Mouse (Mus musculus): ENCODE measurements around the gene Gp1ba. TPM values are rescaled to one million over a fixed set of nuclear protein-coding genes. Genes with fewer than 3 reads are reported as not detected.

Gp1ba gene
- total and polyA plus RNA-seq, 3 experiments: 1.1 to 9.0 (median 3.4) TPM

- ATAC-seq (ENCODE audit: extremely low read depth, insufficient number of reproducible peaks, low FRiP score, poor library complexity, severe bottlenecking) (no peak), DNase-seq (ENCODE audit: low spot score) (peak; percentile 66)
Measured at GRCm38 (mm10) chr11:70653345-70654197, 14.6 kb downstream of the Gp1ba start.

GRCm38 (mm10) chr11:70654198-70654922 is 15.4 kb downstream of the Gp1ba start, which contains the start of gene Pfn1:
Gene Pfn1 (minus strand): TSS chr11:70654644.
- ATAC-seq (ENCODE audit: extremely low read depth, insufficient number of reproducible peaks, low FRiP score, poor library complexity, severe bottlenecking): 0 out of 2 replicates have a peak, but pooled peaks have one; percentile 2
- TF ChIP-seq GATA1 (IDR thresholded peaks at IDR 0.05; ENCODE audit: borderline replicate concordance, low read length) (no peak), CTCF (IDR thresholded peaks at IDR 0.05; ENCODE audit: low read depth, low read length) (no peak), GATA2 (IDR thresholded peaks at IDR 0.05; ENCODE audit: borderline replicate concordance, low read depth, low read length) (no peak), TAL1 (conservative IDR thresholded peaks at IDR 0.05; ENCODE audit: low read depth, low read length) (no peak), POLR2AphosphoS5 (IDR thresholded peaks at IDR 0.05; ENCODE audit: insufficient replicate concordance, low read depth, low read length) (no peak)
- Histone ChIP-seq H3K27me3 (ENCODE audit: insufficient read depth, low read length) (no peaks in the 10 kb centered on the region), H3K9me3 (replicated peaks) (no peaks in the 10 kb centered on the region), H3K4me3 (ENCODE audit: low read depth, low read length) (peak within 1 kb of the TSS; percentile 100), H3K4me1 (ENCODE audit: insufficient read depth, low read depth, low read length) (peaks cover 75% of the 10 kb centered on the region), H3K36me3 (replicated peaks) (peaks cover 63% of the 10 kb centered on the region)
- peak; percentile 73 for DNase-seq (ENCODE audit: low spot score)

More at GRCm38 (mm10) chr11:70653345-70654197, 14.6 kb downstream of the Gp1ba start:
- no peak for TF ChIP-seq POLR2AphosphoS5 (IDR thresholded peaks at IDR 0.05; ENCODE audit: insufficient replicate concordance, low read depth, low read length)
- TF ChIP-seq GATA2 (IDR thresholded peaks at IDR 0.05; ENCODE audit: borderline replicate concordance, low read depth, low read length): no peak
- no peak for TF ChIP-seq CTCF (IDR thresholded peaks at IDR 0.05; ENCODE audit: low read depth, low read length)
- no peak for TF ChIP-seq TAL1 (conservative IDR thresholded peaks at IDR 0.05; ENCODE audit: low read depth, low read length)
- no peak for TF ChIP-seq GATA1 (IDR thresholded peaks at IDR 0.05; ENCODE audit: borderline replicate concordance, low read length)
- peaks cover 79% of the 10 kb centered on the region for H3K4me1 ChIP-seq (ENCODE audit: insufficient read depth, low read depth, low read length)
- peak overlapping the region; percentile 100 for H3K4me3 ChIP-seq (ENCODE audit: low read depth, low read length)
- no peaks in the 10 kb centered on the region for H3K27me3 ChIP-seq (ENCODE audit: insufficient read depth, low read length)
- H3K36me3 ChIP-seq (replicated peaks): peaks cover 63% of the 10 kb centered on the region
- no peaks in the 10 kb centered on the region for H3K9me3 ChIP-seq (replicated peaks)

- Histone ChIP-seq H3K9me3 (replicated peaks) (no peaks in the 10 kb centered on the region), H3K27me3 (ENCODE audit: insufficient read depth, low read length) (no peaks in the 10 kb centered on the region), H3K36me3 (replicated peaks) (peaks cover 62% of the 10 kb centered on the region), H3K4me1 (ENCODE audit: insufficient read depth, low read depth, low read length) (peaks cover 69% of the 10 kb centered on the region), H3K4me3 (ENCODE audit: low read depth, low read length) (peak overlapping the region; percentile 100)
- DNase-seq (ENCODE audit: low spot score) (peak; percentile 83), ATAC-seq (ENCODE audit: extremely low read depth, insufficient number of reproducible peaks, low FRiP score, poor library complexity, severe bottlenecking) (no peak)
- TF ChIP-seq TAL1 (conservative IDR thresholded peaks at IDR 0.05; ENCODE audit: low read depth, low read length) (no peak), POLR2AphosphoS5 (IDR thresholded peaks at IDR 0.05; ENCODE audit: insufficient replicate concordance, low read depth, low read length) (no peak), CTCF (IDR thresholded peaks at IDR 0.05; ENCODE audit: low read depth, low read length) (no peak), GATA2 (IDR thresholded peaks at IDR 0.05; ENCODE audit: borderline replicate concordance, low read depth, low read length) (no peak), GATA1 (IDR thresholded peaks at IDR 0.05; ENCODE audit: borderline replicate concordance, low read length) (no peak)
Measured at GRCm38 (mm10) chr11:70654923-70655570, 16.1 kb downstream of the Gp1ba start.

- peaks cover 62% of the 10 kb centered on the region for H3K4me1 ChIP-seq (ENCODE audit: insufficient read depth, low read depth, low read length)
- H3K9me3 ChIP-seq (replicated peaks): no peaks in the 10 kb centered on the region
- peak overlapping the region; percentile 100 for H3K4me3 ChIP-seq (ENCODE audit: low read depth, low read length)
- ATAC-seq (ENCODE audit: extremely low read depth, insufficient number of reproducible peaks, low FRiP score, poor library complexity, severe bottlenecking): peak; percentile 47
- H3K27me3 ChIP-seq (ENCODE audit: insufficient read depth, low read length): no peaks in the 10 kb centered on the region
- DNase-seq (ENCODE audit: low spot score): peak; percentile 65
- peaks cover 60% of the 10 kb centered on the region for H3K36me3 ChIP-seq (replicated peaks)
- TF ChIP-seq GATA1 (IDR thresholded peaks at IDR 0.05; ENCODE audit: borderline replicate concordance, low read length) (no peak), TAL1 (conservative IDR thresholded peaks at IDR 0.05; ENCODE audit: low read depth, low read length) (no peak)
Measured at GRCm38 (mm10) chr11:70655571-70656455, 16.9 kb downstream of the Gp1ba start.

DNA sequence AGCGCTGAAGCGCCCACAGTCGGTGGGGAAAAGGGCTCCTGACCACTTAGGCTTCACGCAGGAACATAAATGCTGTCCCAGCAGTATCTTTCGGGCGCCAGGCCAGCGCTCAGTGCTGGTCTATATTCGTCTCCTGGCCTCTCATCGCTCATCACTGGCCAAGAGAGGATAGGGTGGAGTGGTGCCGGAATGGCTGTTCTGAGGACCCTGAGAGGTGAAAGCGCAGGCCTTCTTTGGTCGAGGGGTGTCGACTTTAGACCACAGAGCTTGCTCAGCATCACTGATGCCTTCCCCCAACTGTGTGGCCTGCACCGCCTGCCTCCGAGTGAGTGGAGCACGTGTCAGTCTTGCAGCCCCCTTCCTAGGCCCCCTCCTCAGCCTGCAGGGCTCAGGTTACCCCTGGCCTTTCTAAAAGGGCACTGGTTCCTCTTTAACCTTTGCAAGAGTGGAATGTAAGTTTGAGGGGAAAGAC is 17.6 kb downstream of the Gp1ba start:
- peaks cover 60% of the 10 kb centered on the region for H3K36me3 ChIP-seq (replicated peaks)
- ATAC-seq (ENCODE audit: extremely low read depth, insufficient number of reproducible peaks, low FRiP score, poor library complexity, severe bottlenecking): no peak
- no peak for DNase-seq (ENCODE audit: low spot score)
- H3K27me3 ChIP-seq (ENCODE audit: insufficient read depth, low read length): no peaks in the 10 kb centered on the region
- TF ChIP-seq GATA2 (IDR thresholded peaks at IDR 0.05; ENCODE audit: borderline replicate concordance, low read depth, low read length): no peak
- TF ChIP-seq GATA1 (IDR thresholded peaks at IDR 0.05; ENCODE audit: borderline replicate concordance, low read length): no peak
- TF ChIP-seq CTCF (IDR thresholded peaks at IDR 0.05; ENCODE audit: low read depth, low read length): no peak
- TF ChIP-seq TAL1 (conservative IDR thresholded peaks at IDR 0.05; ENCODE audit: low read depth, low read length): no peak
- TF ChIP-seq POLR2AphosphoS5 (IDR thresholded peaks at IDR 0.05; ENCODE audit: insufficient replicate concordance, low read depth, low read length): no peak
- H3K4me1 ChIP-seq (ENCODE audit: insufficient read depth, low read depth, low read length): peaks cover 55% of the 10 kb centered on the region
- no peaks in the 10 kb centered on the region for H3K9me3 ChIP-seq (replicated peaks)
- H3K4me3 ChIP-seq (ENCODE audit: low read depth, low read length): peak overlapping the region; percentile 100; the same call in 1 of the 2 replicates

Measured in G1E (cell line).